Mouse (Mus musculus) forelimb bud, embryonic 11.5 days (tissue): ENCODE measurements around the gene Cdk8.

Source experiments
- DNase-seq: peaks from one replicate; pipeline ENCODE4 v3.0.0-alpha.2; 2012; ENCODE audit warnings: low read depth, low spot score

Gene Cdk8

DNA sequence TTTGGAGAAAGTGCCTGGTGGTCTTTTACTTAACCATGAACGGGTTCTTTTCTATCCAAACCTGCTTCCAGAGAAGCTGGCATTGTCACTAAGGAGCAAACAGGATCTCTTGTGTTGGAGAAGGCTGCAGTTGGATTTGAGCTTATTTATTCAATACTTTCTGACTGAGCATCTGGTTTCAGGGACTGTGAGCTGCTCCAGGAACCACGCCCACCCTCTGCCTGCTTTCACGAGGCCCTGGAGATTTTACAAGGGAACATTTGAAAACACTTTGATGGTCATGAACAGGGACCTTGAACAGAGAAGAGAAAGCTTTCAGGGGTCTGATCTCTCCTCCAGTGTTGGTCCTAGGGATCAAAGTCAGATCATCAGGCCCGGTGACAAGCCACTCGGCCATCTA, 87.0 kb downstream of the Cdk8 start:
- DNase-seq = peak; percentile 24

DNA sequence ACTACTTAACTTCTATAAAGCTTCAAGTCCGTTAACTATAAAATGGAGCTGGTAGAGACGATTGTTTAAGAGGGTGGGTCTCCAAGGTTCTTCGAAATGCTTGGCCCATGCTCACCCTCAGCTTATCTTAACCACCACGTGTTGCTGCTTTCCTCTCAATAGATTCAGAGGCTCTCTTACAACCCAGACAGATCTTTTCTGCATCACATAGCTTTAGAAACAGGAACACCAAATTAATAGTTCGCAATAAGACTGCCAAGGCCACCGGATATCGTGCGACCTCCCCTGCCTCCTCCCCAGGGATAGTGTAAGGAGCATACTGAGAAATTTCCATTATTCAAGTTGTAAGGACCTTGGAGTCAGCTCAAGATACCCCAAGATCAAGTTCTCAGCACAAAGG, 87.4 kb downstream of the Cdk8 start:
- DNase-seq = no peak

DNA sequence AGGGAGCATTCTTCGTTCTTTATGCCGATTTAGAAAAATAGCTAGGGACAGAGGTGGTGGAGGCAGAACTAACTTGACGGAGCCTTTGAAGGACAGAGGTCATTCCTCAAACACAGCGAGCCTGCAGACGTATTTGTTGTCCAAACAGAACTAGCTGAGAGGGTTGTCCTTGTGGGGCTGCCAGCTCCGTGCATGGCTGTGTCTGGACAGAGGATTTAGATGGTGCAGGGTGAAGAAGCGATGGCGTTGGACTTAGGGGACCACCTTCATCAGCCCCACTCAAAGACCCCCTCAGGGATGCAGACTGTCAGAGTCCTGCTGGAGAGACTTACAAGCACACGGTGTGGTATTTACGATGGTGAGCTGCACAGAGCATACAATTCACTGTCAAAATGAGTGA, 97.9 kb downstream of the Cdk8 start:
- DNase-seq = no peak

GRCm38 (mm10) chr5:146329541-146329940, 98.5 kb downstream of the Cdk8 start:
- no peak for DNase-seq

GRCm38 (mm10) chr5:146330031-146330764, 99.2 kb downstream of the Cdk8 start:
- DNase-seq = peak; percentile 60

GRCm38 (mm10) chr5:146330765-146331115, 99.7 kb downstream of the Cdk8 start:
- DNase-seq = no peak

DNA sequence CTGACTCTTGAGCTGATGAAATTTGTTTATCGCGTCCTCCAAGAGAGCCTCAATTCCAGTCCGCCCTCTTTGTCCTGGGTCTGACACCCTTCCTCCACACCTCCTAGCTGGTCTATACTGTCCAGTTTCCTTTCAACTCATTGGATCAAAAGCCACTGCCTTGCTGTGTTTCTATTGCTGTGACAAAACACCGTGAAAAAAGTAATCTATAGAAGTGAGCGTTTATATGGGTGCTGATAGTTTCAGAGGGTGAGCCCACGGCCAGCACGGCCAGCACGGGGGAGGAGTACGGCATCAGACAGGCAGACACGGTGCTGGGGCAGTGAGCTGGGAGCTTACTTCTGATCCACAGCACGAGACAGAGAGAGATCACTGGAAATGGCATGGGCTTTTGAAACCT, 100.1 kb downstream of the Cdk8 start:
- no peak for DNase-seq

DNA sequence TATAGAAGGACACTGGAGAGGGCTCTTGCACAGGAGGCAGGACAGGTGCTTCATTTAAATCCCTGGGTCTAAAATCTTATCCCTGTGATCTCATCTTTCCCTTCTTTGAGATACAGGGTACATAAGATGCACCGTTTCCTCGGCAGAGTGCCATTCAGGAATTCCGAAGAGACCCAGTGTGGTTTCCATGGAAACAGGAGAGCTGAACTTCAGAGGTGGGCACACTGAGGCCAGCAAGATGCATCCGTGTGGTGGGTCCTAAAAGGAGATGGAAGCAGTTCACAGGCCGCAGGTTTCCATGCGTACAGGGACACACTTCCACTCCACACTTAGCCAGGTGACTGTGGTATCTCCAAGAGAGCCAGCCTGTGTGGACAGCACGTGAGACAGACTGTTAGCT, 101.5 kb downstream of the Cdk8 start:
- DNase-seq = no peak

DNA sequence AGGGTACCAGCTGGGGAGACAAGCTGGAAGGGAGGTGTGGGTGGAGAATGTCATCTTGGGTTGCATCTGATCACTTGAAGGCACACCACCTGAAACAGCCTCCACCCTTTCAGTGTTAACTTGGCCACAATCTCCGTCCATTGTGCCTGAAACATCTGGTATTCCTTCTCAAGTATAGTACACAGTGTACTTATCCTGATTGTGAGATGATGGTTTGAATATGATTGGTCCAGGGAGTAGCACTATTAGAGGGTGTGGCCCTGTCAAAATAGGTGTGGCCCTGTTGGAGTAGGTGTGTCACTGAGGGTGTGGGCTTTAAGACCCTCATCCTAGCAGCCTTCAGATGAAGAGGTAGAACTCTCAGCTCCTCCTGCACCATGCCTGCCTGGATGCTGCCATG, 103.4 kb downstream of the Cdk8 start:
- no peak for DNase-seq

DNA sequence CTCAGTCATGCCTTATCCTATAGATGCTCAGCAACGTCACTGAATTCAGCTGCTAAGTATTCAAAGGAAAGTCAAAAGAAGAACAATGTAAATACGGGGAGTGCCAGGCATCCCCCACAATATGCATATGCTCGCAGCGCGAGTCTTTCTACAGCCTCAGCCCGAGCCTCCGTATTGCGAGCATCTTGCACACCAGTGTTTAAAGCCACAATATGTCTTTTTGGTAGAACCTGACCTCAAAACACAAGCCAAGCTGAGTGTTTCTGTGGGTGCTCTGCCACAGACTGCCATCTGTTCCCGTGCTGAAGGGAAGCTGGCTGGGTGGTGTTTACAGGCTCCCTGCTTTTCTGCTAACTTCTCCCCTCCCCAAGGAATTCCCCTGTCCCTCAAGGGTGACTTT, 107.0 kb downstream of the Cdk8 start:
- DNase-seq = no peak

DNA sequence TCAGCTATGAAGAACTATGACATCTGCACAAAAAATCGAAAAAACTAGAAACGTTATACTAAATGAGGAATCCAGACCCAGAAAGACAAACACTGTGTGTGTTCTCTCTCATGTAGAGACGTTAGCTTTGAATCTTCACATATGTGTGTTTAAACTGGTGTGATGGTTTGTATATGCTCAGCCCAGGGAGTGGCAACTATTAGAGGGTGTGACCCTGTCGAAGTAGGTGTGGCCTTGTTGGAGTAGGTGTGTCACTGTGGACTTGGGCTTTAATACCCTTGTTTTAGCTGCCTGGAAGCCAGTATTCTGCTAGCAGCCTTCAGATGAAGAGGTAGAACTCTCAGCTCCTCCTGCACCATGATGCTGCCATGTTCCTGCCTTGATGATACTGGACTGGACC, 109.0 kb downstream of the Cdk8 start:
- no peak for DNase-seq

- no peak for DNase-seq
Observed at GRCm38 (mm10) chr5:146344911-146345686, 114.1 kb downstream of the Cdk8 start.

GRCm38 (mm10) chr5:146347081-146347480, 116.1 kb downstream of the Cdk8 start:
- no peak for DNase-seq

GRCm38 (mm10) chr5:146349183-146349582, 118.2 kb downstream of the Cdk8 start:
- no peak for DNase-seq

GRCm38 (mm10) chr5:146350784-146351183, 119.8 kb downstream of the Cdk8 start:
- no peak for DNase-seq

- DNase-seq = no peak
Observed at GRCm38 (mm10) chr5:146352006-146352405, 121.0 kb downstream of the Cdk8 start.
